Mouse (Mus musculus) lung, postnatal 36 days (tissue): ENCODE measurements at regions not wholly inside any gene's neighbourhood (a gene's known extent, or its start where the extent isn't known, plus 50 kb on each side); places are given as distances from the start of the nearest gene placed in this dataset.

ENCODE experiments used
- DNase-seq: peaks from one replicate; pipeline ENCODE4 v3.0.0; 2022; ENCODE audit warnings: mixed read lengths

GRCm38 (mm10) chr7:136050116-136050515 lies 334.0 kb upstream of the Mki67 start:
- no peak for DNase-seq

DNA sequence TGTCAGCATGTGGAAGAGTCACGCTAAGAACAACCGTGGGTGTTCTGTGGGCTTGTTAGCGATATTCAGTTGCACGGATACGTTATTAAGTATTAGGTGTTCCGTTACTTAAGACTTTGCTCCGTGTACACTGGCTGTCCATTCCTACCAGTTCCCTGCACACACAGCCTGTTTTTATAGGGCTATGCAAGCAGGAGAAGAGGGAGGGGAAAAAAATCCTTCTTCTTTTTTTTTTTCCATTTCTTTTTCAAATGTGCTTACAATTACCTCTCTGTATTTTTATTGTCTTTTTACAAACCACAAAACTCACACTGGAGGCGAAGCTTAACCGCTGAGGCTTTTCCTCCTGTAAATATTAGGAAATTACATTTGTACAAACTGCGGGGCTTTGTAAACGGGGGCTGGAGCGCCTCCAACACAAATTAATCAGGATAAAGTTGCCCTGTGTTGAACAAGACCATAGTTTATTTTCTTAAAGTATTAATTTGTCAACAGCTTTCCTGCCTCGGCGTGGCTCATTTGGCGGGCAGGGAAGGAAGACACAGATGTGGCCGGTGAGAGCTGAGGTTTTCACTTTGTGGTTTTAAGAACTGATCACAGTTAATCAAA lies 340.8 kb upstream of the Mki67 start:
- no peak for DNase-seq

DNA sequence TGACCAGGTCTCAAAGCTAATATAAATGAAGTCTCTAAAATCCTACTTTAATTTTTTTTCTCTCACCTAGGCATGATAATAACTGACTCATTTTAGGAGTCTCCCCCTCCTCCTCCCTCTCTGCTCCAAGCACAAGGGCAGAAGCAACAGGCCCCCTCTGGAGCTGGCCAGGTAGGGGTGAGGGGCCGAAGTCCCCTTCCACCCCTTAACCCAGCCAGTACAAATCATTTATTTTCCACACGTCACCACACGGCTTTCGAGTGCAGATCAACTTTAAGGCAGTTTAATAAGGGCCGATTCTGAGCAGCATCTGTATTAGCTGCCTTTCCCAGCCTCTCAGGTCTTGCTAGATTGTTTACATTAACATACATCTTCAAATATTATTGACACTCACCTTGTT lies 342.2 kb upstream of the Mki67 start:
- DNase-seq: no peak

DNA sequence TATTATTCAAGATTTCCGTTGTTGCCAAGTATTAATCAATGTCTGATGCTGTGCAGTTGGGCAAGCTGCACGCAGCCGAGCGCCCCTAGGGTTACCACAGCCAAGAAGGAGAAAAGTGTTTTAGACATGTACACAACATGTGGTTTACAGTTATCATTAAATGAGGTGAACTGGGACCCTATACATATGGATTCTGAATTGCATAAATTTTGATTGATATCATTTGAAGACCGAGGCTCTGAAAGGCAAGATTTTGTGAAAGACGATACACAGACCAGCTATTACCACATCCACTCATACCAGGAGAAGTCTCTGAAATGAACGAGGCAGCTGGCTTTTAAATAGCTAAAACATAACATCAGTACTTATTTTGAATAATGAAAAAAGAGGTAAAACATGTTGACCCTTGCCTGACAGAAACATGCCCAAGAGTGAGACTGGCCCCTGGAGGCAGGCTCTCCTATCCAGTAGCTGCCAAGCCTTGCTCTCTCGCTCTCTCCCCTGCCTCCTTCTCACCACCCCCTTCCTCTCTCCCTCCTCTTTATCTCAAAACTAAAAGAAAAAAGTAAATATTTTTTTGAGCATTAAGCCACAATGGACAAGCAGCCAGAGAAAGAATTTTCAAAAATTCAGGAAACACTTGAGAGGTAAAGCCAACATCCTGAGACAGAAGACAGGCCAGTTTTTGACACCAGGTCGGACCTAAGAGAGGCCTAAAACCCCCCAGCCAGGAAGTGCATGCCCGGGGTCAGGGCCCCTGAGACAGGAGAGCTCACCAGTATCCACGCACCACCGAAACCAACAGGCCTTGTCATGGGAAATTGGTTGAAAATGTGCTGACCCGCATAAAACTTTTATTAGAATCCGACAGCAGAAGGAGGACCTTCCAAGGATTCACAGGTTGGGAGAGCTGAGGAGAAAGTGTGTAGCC lies 342.9 kb upstream of the Mki67 start:
- DNase-seq: no peak

- DNase-seq: no peak
Measured at GRCm38 (mm10) chr7:136059896-136060295, 343.7 kb upstream of the Mki67 start.

DNA sequence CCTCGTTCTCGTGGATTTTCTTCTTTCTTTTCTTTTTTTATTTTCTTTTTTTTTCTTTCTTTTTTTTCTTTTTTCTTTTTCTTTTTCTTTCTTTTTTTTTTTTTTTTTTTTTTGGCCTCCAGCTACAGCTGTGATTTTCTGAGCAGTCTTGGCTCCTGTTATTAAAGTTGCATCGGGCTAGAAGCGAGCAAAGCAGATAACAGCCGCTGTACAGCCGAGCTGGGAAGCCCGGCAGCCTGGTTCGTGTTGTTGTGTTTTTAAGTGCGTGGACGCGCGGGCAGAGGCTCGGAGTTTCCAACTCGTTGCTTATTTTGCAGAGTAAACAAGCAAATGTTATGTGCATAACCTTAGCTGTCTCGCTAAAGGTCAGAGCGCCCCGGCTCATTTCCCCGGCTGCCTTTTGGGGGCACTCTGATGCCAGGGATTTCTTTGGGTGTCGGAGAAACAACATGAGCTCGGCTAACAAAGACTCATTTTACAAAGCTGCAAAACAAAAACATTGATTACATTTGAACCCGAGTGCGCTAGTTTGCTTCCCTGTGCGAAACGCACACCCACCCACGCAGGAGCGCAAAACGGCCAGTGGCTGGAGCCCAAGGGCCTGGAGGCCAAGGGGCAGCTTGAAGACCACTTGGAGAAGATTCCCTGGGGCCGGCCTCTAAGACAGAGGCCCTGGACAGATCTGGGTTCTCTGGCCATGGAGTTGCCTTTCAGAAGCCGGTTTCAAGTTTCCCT lies 344.3 kb upstream of the Mki67 start:
- DNase-seq: peak; percentile 28

GRCm38 (mm10) chr7:136062658-136063057 lies 346.5 kb upstream of the Mki67 start:
- no peak for DNase-seq

- no peak for DNase-seq
Measured at GRCm38 (mm10) chr7:136065038-136065678, 349.0 kb upstream of the Mki67 start.

GRCm38 (mm10) chr7:136065679-136066055 lies 349.5 kb upstream of the Mki67 start:
- no peak for DNase-seq

- no peak for DNase-seq
Measured at GRCm38 (mm10) chr7:136070881-136071280, 354.7 kb upstream of the Mki67 start.

DNA sequence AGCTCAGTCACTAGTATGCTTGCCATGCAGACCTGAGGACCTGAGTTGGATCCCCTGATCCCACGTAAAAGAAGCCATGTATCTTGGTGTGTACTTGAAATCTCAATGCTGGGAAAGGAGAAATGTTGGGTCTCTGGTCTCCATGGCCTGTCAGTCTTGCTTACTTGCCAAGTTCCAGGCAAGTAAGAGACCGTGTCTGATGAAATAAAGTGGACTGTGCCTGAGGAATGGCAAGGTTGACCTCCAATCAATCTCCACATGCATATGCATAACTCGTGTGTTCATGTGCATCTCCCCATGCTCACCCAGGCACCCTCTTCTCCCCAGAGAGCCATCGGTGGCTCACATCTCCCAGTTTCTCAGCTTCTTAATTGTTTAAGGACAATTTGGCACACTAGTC lies 355.2 kb upstream of the Mki67 start:
- DNase-seq: no peak

DNA sequence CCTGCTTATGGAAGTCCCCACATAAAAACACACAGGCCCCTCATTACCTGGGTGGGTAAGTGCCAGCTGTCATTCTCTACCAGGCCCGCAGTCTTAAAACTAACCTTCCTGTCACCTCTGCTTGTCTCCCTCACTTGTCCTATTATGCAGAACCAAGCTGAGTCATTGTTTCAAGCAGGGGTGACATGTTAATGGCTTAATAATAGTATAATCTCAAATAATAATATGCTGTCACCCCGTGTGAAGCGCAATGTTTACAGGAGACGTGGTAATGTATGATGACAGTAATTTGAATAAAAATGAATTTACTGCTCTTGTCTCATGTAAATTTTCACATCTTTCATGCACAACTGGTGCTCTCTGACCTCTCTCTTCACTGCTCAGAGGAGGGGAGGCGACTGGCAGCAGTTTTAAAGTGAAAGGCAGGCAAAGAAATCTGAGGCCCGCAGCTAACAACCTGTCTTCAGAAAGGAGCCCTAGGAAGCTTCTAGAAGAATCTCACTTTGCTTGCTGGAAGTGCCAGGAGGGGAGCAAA lies 357.2 kb upstream of the Mki67 start:
- DNase-seq: no peak

DNA sequence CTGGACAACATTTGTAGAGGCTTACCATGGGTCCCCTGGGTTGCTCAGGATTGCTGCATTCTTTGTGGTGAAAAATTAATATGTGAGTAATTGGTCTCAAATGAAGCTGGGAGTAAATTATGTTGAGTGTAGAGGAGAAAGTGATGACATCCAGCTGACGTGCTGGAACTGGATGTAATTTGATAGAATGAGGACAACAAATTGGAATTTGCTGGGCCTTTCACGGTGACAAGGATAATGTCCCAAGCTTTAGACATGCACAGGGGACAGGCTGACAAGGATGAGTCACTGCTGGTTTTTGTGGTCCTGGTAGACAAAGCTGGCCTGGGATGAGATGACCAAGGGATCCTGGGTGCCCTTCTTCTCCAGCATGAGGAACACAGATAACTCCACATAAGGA lies 357.9 kb upstream of the Mki67 start:
- DNase-seq: no peak

- DNase-seq: no peak
Measured at GRCm38 (mm10) chr7:136081534-136082252, 365.5 kb upstream of the Mki67 start.

GRCm38 (mm10) chr7:136082253-136082867 lies 366.2 kb upstream of the Mki67 start:
- DNase-seq: no peak

DNA sequence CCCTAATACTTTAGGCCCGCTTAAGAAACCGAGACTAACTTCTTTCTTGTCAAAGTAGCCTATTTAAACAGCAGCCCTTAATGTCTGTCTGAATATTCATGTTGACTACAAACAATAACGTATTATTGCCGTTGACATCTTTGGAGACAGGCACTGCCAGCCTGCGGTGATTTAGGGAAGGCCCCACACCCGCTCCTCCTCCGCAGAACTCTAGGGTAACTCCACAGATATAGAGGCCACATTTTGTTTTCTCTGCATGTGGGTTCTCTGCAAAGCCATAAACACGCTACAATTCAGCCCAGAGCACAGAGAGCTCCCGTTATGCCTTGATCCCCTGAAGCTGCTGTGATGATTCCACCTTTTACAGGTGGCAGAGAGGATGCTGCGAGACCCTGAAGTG lies 366.8 kb upstream of the Mki67 start:
- DNase-seq: no peak

GRCm38 (mm10) chr7:136083571-136084342 lies 367.6 kb upstream of the Mki67 start:
- no peak for DNase-seq

- DNase-seq: no peak
Measured at GRCm38 (mm10) chr7:136088785-136089184, 372.6 kb upstream of the Mki67 start.

DNA sequence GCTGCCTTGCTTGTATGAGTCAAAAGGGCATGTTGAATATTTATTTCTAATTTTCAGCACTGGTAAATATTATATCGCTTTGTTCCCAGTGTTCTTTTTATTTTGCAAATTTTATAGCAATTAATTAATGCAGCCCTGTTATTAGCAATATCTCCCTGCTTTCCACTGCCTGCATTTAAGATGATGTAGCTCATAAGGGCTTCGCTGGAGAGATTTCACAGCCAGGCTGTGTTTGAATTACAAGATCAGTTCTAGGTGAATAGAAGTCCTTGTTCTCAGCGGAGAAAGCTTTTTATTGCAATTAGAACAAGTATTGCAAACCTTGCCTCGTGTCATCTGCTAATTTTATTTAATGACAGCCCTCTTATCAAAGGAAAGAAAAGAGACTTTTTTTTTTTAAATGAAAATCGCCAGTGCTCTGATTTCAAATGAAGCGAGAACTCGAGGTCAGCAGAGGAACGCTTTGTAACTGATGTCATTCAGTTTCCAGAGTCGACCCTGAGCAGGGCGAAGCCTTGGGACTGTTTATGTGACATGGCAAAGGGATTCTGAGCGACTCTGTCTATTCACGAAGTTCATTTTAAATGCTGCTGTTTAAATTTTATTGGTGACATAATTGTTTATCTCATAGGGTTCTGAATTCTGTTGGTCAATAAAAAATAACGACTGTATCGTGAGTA lies 378.7 kb upstream of the Mki67 start:
- no peak for DNase-seq

GRCm38 (mm10) chr7:136104021-136104420 lies 387.9 kb upstream of the Mki67 start:
- DNase-seq: no peak
